Mouse (Mus musculus): Measurements from ENCODE around the gene Glis2. TPM values are rescaled to one million over a fixed set of nuclear protein-coding genes. Genes with fewer than 3 reads are reported as not detected.
A peak's percentile ranks its signal among the peaks of the same experiment; 100 is the strongest.

Glis2 gene
- polyA plus RNA-seq, 1 experiment from 2014 or later, result 7.3 TPM

- H3K4me1 ChIP-seq, result peaks cover 28% of the 10 kb centered on the region
- 70% methylated on average over 4 of the region's 4 CpGs for WGBS (ENCODE audit: insufficient replicate concordance)
- ATAC-seq, result peak; percentile 40
Observed at GRCm38 (mm10) chr16:4655251-4655734, 60.8 kb downstream of the Glis2 start.

DNA sequence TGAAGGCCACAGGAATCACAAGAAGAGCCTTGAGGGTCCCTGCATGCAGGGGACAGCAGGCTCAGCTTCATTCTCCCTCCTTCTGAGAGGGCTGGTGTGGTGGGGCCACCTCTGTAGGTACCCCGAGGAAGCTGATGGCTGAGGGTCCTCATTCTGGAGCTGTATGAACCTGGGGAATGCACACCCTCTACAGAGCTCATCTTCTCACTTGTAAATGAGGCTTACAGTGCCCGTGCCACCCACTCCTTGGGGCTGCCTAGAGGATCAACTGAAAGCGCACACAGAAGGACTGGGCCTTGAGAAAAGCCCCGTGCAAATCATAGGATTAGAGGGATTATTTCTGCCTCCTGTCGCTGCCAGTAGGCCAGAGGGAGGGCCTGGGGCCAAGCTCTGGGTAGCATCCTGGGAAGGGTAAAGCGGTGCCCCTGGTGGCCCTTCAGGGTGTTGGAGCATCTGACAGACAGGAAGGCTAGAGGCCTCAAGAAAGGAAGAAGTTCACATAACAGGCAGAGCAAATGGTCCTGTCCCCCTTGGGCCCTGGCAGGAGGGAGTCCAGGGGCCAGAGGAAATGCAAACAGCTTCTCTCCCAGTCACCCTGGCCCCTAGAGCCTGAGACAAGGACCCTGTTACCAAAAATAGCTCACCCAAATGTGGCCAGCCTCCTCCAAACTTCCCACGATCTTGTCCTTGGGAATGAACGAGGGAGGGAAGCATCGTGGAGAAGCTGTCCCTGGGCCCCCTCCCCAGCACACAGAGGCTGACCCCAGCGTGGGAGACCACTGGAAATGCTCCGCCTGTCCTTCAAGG is 61.5 kb downstream of the Glis2 start:
- Histone ChIP-seq H3K9ac (no peak overlapping the region), H3K27me3 (replicated peaks) (no peaks in the 10 kb centered on the region), H3K4me3 (no peak overlapping the region), H3K36me3 (peaks cover 44% of the 10 kb centered on the region), H3K9me3 (replicated peaks) (no peaks in the 10 kb centered on the region), H3K27ac (peak overlapping the region; percentile 17; the same call in 1 of the 2 replicates), H3K4me1 (peaks cover 28% of the 10 kb centered on the region), H3K4me2 (no peak overlapping the region)
- no peak for ATAC-seq
- 39% methylated on average over 11 of the region's 11 CpGs for WGBS (ENCODE audit: insufficient replicate concordance)

More at GRCm38 (mm10) chr16:4655251-4655734, 60.8 kb downstream of the Glis2 start:
- Histone ChIP-seq H3K27me3 (replicated peaks) (no peaks in the 10 kb centered on the region), H3K9ac (no peak overlapping the region), H3K36me3 (peaks cover 45% of the 10 kb centered on the region), H3K27ac (no peak overlapping the region), H3K4me2 (no peak overlapping the region), H3K9me3 (replicated peaks) (no peaks in the 10 kb centered on the region), H3K4me3 (no peak overlapping the region)

DNA sequence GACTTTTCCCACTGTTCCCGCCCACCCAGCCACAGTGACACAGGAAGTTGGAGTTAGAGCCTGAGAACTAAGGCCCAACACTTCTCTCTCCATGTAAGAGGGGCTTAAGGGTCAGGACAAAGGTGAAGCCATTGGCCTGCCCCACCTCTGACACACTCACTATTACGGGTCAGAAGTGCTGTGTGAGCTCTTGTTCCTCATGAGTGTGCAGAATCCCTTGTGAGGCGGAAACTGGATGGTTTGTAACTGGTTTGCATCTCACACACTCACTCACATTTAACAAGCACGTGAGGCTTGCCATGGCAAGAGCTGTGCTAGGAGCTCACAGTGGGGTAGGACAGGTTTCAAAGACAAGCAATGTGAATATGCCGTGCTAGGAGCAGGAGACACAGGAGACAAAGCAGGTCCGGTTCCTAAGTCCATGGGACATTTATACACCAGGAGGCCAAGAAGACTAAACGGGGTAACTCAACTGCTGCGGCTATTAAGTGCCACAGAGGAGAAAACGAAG is 62.1 kb downstream of the Glis2 start:
- Histone ChIP-seq H3K4me3 (no peak overlapping the region), H3K36me3 (peaks cover 46% of the 10 kb centered on the region), H3K27me3 (replicated peaks) (no peaks in the 10 kb centered on the region), H3K9me3 (replicated peaks) (no peaks in the 10 kb centered on the region), H3K9ac (no peak overlapping the region), H3K27ac (peak overlapping the region; percentile 17; the same call in 1 of the 2 replicates), H3K4me2 (no peak overlapping the region), H3K4me1 (peaks cover 28% of the 10 kb centered on the region)
- WGBS (ENCODE audit: insufficient replicate concordance), result 67% methylated on average over 9 of the region's 9 CpGs
- ATAC-seq, result no peak

DNA sequence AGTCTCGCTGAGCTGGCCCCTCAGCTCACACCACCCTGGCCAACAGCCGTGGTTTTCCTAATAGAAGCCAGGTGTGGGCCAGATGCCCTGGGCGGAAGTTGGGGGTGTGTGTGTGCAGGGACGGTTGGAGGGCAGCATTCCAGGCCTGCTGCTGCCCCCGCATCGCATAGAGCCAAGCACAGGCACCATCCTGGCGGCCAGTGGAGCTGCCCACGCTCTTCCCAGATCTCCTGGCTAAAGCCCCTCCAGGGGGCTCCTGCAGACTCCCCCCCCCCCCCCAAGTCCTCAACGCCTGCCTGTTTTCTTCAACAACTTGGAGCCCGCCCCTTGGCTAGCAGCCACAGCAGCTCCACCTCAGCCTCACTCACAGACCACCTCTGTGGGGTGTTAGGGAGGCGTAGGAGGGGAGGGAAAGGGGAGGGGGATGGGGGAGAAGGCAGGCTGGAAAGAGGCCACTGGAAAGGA is 64.3 kb downstream of the Glis2 start:
- WGBS (ENCODE audit: insufficient replicate concordance), result 60% methylated on average over 11 of the region's 11 CpGs
- H3K4me2 ChIP-seq, result no peak overlapping the region
- no peak overlapping the region for H3K9ac ChIP-seq

GRCm38 (mm10) chr16:4659326-4659725 is 64.8 kb downstream of the Glis2 start:
- H3K4me3 ChIP-seq, result no peak overlapping the region
- no peak overlapping the region for H3K4me2 ChIP-seq
- no peaks in the 10 kb centered on the region for H3K27me3 ChIP-seq (replicated peaks)
- no peak for ATAC-seq
- peaks cover 28% of the 10 kb centered on the region for H3K4me1 ChIP-seq
- no peaks in the 10 kb centered on the region for H3K9me3 ChIP-seq (replicated peaks)
- H3K36me3 ChIP-seq, result peaks cover 42% of the 10 kb centered on the region
- 59% methylated on average over 2 of the region's 2 CpGs for WGBS (ENCODE audit: insufficient replicate concordance)
- peak overlapping the region; percentile 26; the same call in 1 of the 2 replicates for H3K27ac ChIP-seq
- H3K9ac ChIP-seq, result no peak overlapping the region

More for the DNA sequence above, 64.3 kb downstream of the Glis2 start:
- Histone ChIP-seq H3K4me1 (peaks cover 28% of the 10 kb centered on the region), H3K36me3 (peaks cover 42% of the 10 kb centered on the region), H3K4me3 (no peak overlapping the region), H3K9me3 (replicated peaks) (no peaks in the 10 kb centered on the region), H3K27ac (peak overlapping the region; percentile 26; the same call in 1 of the 2 replicates), H3K27me3 (replicated peaks) (no peaks in the 10 kb centered on the region)
- ATAC-seq, result no peak

DNA sequence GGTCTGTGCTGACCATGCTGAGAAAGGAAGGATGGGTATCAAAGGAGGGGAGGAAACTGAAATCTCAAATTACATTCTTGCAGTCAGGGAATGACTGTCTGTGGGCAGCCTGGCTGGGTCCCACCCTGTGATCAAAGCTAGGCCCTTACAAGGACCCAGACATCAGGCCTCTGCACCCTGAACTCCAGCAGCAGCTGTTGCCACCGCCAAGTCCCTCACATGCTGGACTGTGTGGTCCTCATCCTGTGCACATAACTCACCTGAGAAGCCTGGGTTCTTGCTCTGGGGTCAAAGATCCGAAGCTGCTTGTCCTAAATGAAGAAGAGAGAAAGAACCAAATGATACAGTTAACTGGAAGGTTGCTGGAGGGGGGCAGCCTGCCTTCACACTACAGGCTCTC is 67.1 kb downstream of the Glis2 start:
- H3K9ac ChIP-seq, result no peak overlapping the region
- peaks cover 51% of the 10 kb centered on the region for H3K36me3 ChIP-seq
- H3K27me3 ChIP-seq (replicated peaks), result no peaks in the 10 kb centered on the region
- peaks cover 13% of the 10 kb centered on the region for H3K4me1 ChIP-seq
- no peak overlapping the region for H3K4me2 ChIP-seq
- no peak overlapping the region for H3K4me3 ChIP-seq
- WGBS (ENCODE audit: insufficient replicate concordance), result 71% methylated on average over 2 of the region's 2 CpGs
- ATAC-seq, result no peak
- no peak overlapping the region for H3K27ac ChIP-seq
- H3K9me3 ChIP-seq (replicated peaks), result no peaks in the 10 kb centered on the region

- Histone ChIP-seq H3K27me3 (replicated peaks) (no peaks in the 10 kb centered on the region), H3K27ac (no peak overlapping the region), H3K36me3 (peaks cover 69% of the 10 kb centered on the region), H3K4me1 (peaks cover 5% of the 10 kb centered on the region; the same call in 1 of the 2 replicates), H3K9ac (no peak overlapping the region), H3K9me3 (replicated peaks) (no peaks in the 10 kb centered on the region), H3K4me3 (no peak overlapping the region), H3K4me2 (no peak overlapping the region)
- WGBS (ENCODE audit: insufficient replicate concordance), result 74% methylated on average over 2 of the region's 2 CpGs
- ATAC-seq, result no peak
Observed at GRCm38 (mm10) chr16:4663806-4664205, 69.3 kb downstream of the Glis2 start.

GRCm38 (mm10) chr16:4665726-4666125 is 71.2 kb downstream of the Glis2 start:
- H3K4me2 ChIP-seq, result no peak overlapping the region
- 87% methylated on average over 2 of the region's 2 CpGs for WGBS (ENCODE audit: insufficient replicate concordance)
- ATAC-seq, result no peak
- no peaks in the 10 kb centered on the region; the same call in 1 of the 2 replicates for H3K4me1 ChIP-seq
- H3K9ac ChIP-seq, result no peak overlapping the region
- H3K4me3 ChIP-seq, result no peak overlapping the region
- H3K9me3 ChIP-seq (replicated peaks), result no peaks in the 10 kb centered on the region
- no peaks in the 10 kb centered on the region for H3K27me3 ChIP-seq (replicated peaks)
- H3K27ac ChIP-seq, result no peak overlapping the region
- H3K36me3 ChIP-seq, result peaks cover 81% of the 10 kb centered on the region

- H3K36me3 ChIP-seq, result peaks cover 76% of the 10 kb centered on the region
- WGBS (ENCODE audit: insufficient replicate concordance), result 33% methylated on average over 3 of the region's 3 CpGs
- no peak overlapping the region for H3K4me2 ChIP-seq
- no peaks in the 10 kb centered on the region for H3K27me3 ChIP-seq (replicated peaks)
- H3K4me3 ChIP-seq, result no peak overlapping the region
- H3K9me3 ChIP-seq (replicated peaks), result no peaks in the 10 kb centered on the region
- no peak overlapping the region for H3K9ac ChIP-seq
- no peaks in the 10 kb centered on the region; the same call in 1 of the 2 replicates for H3K4me1 ChIP-seq
- peak; percentile 77 for ATAC-seq
- no peak overlapping the region for H3K27ac ChIP-seq
Observed at GRCm38 (mm10) chr16:4667190-4667808, 72.8 kb downstream of the Glis2 start.

- no peaks in the 10 kb centered on the region for H3K27me3 ChIP-seq (replicated peaks)
- 55% methylated on average over 5 of the region's 5 CpGs for WGBS (ENCODE audit: insufficient replicate concordance)
Observed at GRCm38 (mm10) chr16:4670317-4670716, 75.8 kb downstream of the Glis2 start.

GRCm38 (mm10) chr16:4674091-4674490 is 79.6 kb downstream of the Glis2 start:
- no peaks in the 10 kb centered on the region for H3K27me3 ChIP-seq (replicated peaks)
- no peaks in the 10 kb centered on the region for H3K9me3 ChIP-seq (replicated peaks)
- H3K36me3 ChIP-seq, result peaks cover 53% of the 10 kb centered on the region
- no peak for ATAC-seq
- H3K9ac ChIP-seq, result no peak overlapping the region
- peaks cover 38% of the 10 kb centered on the region for H3K4me1 ChIP-seq
- 28% methylated on average over 4 of the region's 4 CpGs for WGBS (ENCODE audit: insufficient replicate concordance)
- no peak overlapping the region for H3K4me2 ChIP-seq
- no peak overlapping the region for H3K4me3 ChIP-seq
- no peak overlapping the region for H3K27ac ChIP-seq

More at GRCm38 (mm10) chr16:4670317-4670716, 75.8 kb downstream of the Glis2 start:
- no peak overlapping the region for H3K9ac ChIP-seq
- H3K9me3 ChIP-seq (replicated peaks), result no peaks in the 10 kb centered on the region
- no peak overlapping the region for H3K4me2 ChIP-seq
- H3K4me1 ChIP-seq, result peaks cover 13% of the 10 kb centered on the region; the same call in 1 of the 2 replicates
- no peak for ATAC-seq
- no peak overlapping the region for H3K4me3 ChIP-seq
- peaks cover 73% of the 10 kb centered on the region for H3K36me3 ChIP-seq
- H3K27ac ChIP-seq, result no peak overlapping the region

Data from liver, embryonic 12.5 days (tissue).